Mouse (Mus musculus) ES-Bruce4 (cell line): Measurements from ENCODE around the gene Cdh12.
"Not testable (repeated sequence)": the region's sequence is repeated elsewhere in the genome, so short reads cannot be mapped to it uniquely, and the experiment has no call there.

Source experiments
- CTCF ChIP-seq: IDR thresholded peaks from one replicate; pipeline ENCODE4 v1.8.1; 2011; ENCODE audit warnings: low read depth, low read length
- POLR2A ChIP-seq: IDR thresholded peaks from one replicate; pipeline ENCODE4 v1.8.1; 2011; ENCODE audit warnings: low read length; ENCODE audit not compliant: insufficient read depth

GRCm38 (mm10) chr15:20605751-20606150 lies 156.7 kb downstream of the Cdh12 start:
- not testable (repeated sequence) for TF ChIP-seq POLR2A, CTCF
